Comparison of ENCODE assay signal across 12 mouse cellular contexts in genomic region chr1:178675542-178676252, GRCm38 (mm10).
A peak's percentile ranks its signal among the peaks of the same experiment; 100 is the strongest.
DNase-seq lines count a peak whose midpoint lies in the region; ATAC-seq and TF ChIP-seq lines count a peak whose summit lies in the region.
"Had no signal": no experiment of that assay in that cellular context is flagged by ENCODE, and none has a peak within 500 bp of the region (broad histone marks: within the 10 kb centered on the region; RNA-seq: fewer than 3 reads in every experiment).

No protein-coding gene starts in this region.

- H3K36me3 ChIP-seq in heart, postnatal 0 days (replicated peaks; ENCODE audit: control insufficient read depth, insufficient read depth, low read length): no peaks in the 10 kb centered on the region
- H3K36me3 ChIP-seq in forebrain, embryonic 11.5 days (ENCODE audit: control insufficient read depth, insufficient read depth, low read length): no peaks in the 10 kb centered on the region

- H3K9ac ChIP-seq in heart, postnatal 0 days (replicated peaks; ENCODE audit: low read depth, low read length): no peak overlapping the region
- no peak overlapping the region for H3K9ac ChIP-seq in forebrain, embryonic 11.5 days (ENCODE audit: low read length)

- 17% methylated on average over 3 of the region's 3 CpGs for WGBS in heart, postnatal 0 days
- WGBS in forebrain, embryonic 11.5 days: 87% methylated on average over 3 of the region's 3 CpGs

- DNase-seq in heart, adult 18-20 months: peak; percentile 23 to 51
- no peak for DNase-seq in heart, adult 11 months
- peak; percentile 89 for DNase-seq in 416B (ENCODE audit: low read depth)
- DNase-seq in adrenal gland, postnatal 14 days: peak; percentile 69
- peak; percentile 29 for DNase-seq in heart, postnatal 0 days (ENCODE audit: low spot score)
- DNase-seq in right cerebral cortex, postnatal 36 days (ENCODE audit: low spot score in 2 of 2): no peak
- no peak for DNase-seq in forebrain, embryonic 11.5 days (ENCODE audit: low spot score)
- DNase-seq: kidney, adult 8-10 months; right cerebral cortex, postnatal 14 days had no signal

- no peaks in the 10 kb centered on the region for H3K27me3 ChIP-seq in heart, postnatal 0 days (ENCODE audit: control insufficient read depth, insufficient read depth, low read length)
- H3K27me3 ChIP-seq in forebrain, embryonic 11.5 days (ENCODE audit: control insufficient read depth, insufficient read depth, low read length): no peaks in the 10 kb centered on the region

- no peak overlapping the region for H3K4me3 ChIP-seq in heart, postnatal 0 days (ENCODE audit: low read depth, low read length)
- H3K4me3 ChIP-seq in forebrain, embryonic 11.5 days (ENCODE audit: low read depth, low read length): no peak overlapping the region
- H3K4me3 ChIP-seq: heart, adult 2 months; megakaryocyte, embryonic 14.5 days had no signal

- no peak for ATAC-seq in heart, postnatal 0 days (ENCODE audit: insufficient read depth, low read depth)
- ATAC-seq in inflammation-experienced regulatory T-cells, adult 6 months: no peak
- no peak for ATAC-seq in forebrain, embryonic 11.5 days (replicated peaks; ENCODE audit: low FRiP score)

- no peak overlapping the region for H3K27ac ChIP-seq in heart, postnatal 0 days (ENCODE audit: low read depth)
- no peak overlapping the region for H3K27ac ChIP-seq in forebrain, embryonic 11.5 days (ENCODE audit: low read depth, low read length)
- H3K27ac ChIP-seq: heart, adult 2 months had no signal

- peaks cover 42% of the 10 kb centered on the region for H3K4me1 ChIP-seq in heart, postnatal 0 days (ENCODE audit: control insufficient read depth, insufficient read depth)
- H3K4me1 ChIP-seq in forebrain, embryonic 11.5 days (replicated peaks; ENCODE audit: control insufficient read depth, insufficient read depth, low read length): no peaks in the 10 kb centered on the region
- H3K4me1 ChIP-seq: megakaryocyte, embryonic 14.5 days had no signal

- TF ChIP-seq CTCF in heart, postnatal 0 days (IDR thresholded peaks at IDR 0.05; ENCODE audit: low read depth): no peak

- TF ChIP-seq EP300 in heart, postnatal 0 days (IDR thresholded peaks at IDR 0.05; ENCODE audit: low read depth): no peak

- no peak overlapping the region for H3K4me2 ChIP-seq in heart, postnatal 0 days (ENCODE audit: low read depth, low read length)
- no peak overlapping the region for H3K4me2 ChIP-seq in forebrain, embryonic 11.5 days (ENCODE audit: low read depth, low read length, severe bottlenecking)

- H3K9me3 ChIP-seq in heart, postnatal 0 days (replicated peaks; ENCODE audit: control insufficient read depth, low read length): no peaks in the 10 kb centered on the region
- no peaks in the 10 kb centered on the region for H3K9me3 ChIP-seq in forebrain, embryonic 11.5 days (ENCODE audit: control insufficient read depth, low read length)

Comparison
In these comparisons a context has a peak if more than half of its experiments do, and no peak if none do; other contexts are left out.
1. DNase-seq: peak in heart, adult 18-20 months (2 of 2), 416B (single experiment), adrenal gland, postnatal 14 days (single experiment) and heart, postnatal 0 days (single experiment); none in heart, adult 11 months (single experiment), right cerebral cortex, postnatal 36 days (0 of 2) and forebrain, embryonic 11.5 days (single experiment).